Mouse (Mus musculus) layer of hippocampus, adult 2 months (tissue): Measurements from ENCODE around the gene Hoxa4. TPM values are rescaled to one million over a fixed set of nuclear protein-coding genes. Genes with fewer than 3 reads are reported as not detected.

Source experiments
- DNase-seq, 2 experiments: peaks; one replicate each; pipeline ENCODE4 v3.0.0; 2022; ENCODE audit warnings: low spot score in 2 of 2
- H3K27ac ChIP-seq: fragments of 200-600 bp; 2 replicates; pipeline ENCODE4 v1.8.1; 2022
- H3K4me3 ChIP-seq: fragments of 200-600 bp; 2 replicates; pipeline ENCODE4 v1.8.1; 2022; ENCODE audit warnings: mild to moderate bottlenecking
- CTCF ChIP-seq: fragments of 200-600 bp; conservative IDR thresholded peaks from 2 replicates; pipeline ENCODE4 v1.8.1; 2022; ENCODE audit warnings: antibody characterized with exemption, mild to moderate bottlenecking, moderate library complexity
- total RNA-seq, 2 experiments: library from RNA; stranded (reverse); gene quantifications; 2 replicates each; pipeline ENCODE4 v1.2.3; 2021

Hoxa4 gene
- total RNA-seq, 2 experiments from 2014 or later, result not detected

- DNase-seq, result no peak
- H3K27ac ChIP-seq, result no peak overlapping the region
- no peak for TF ChIP-seq CTCF
- no peak overlapping the region for H3K4me3 ChIP-seq
Observed at GRCm38 (mm10) chr6:52183311-52184080, 8.1 kb downstream of the Hoxa4 start.

GRCm38 (mm10) chr6:52182793-52183192, 8.8 kb downstream of the Hoxa4 start:
- no peak overlapping the region for H3K27ac ChIP-seq
- H3K4me3 ChIP-seq, result no peak overlapping the region
- no peak for TF ChIP-seq CTCF
- no peak for DNase-seq

GRCm38 (mm10) chr6:52182030-52182429, 9.5 kb downstream of the Hoxa4 start:
- no peak overlapping the region for H3K4me3 ChIP-seq
- no peak for DNase-seq
- TF ChIP-seq CTCF, result no peak
- no peak overlapping the region for H3K27ac ChIP-seq

- DNase-seq, result no peak
- TF ChIP-seq CTCF, result no peak
- Histone ChIP-seq H3K27ac (no peak overlapping the region), H3K4me3 (no peak overlapping the region)
Observed at GRCm38 (mm10) chr6:52180726-52181125, 10.8 kb downstream of the Hoxa4 start.

GRCm38 (mm10) chr6:52180213-52180710, 11.3 kb downstream of the Hoxa4 start:
- H3K27ac ChIP-seq, result no peak overlapping the region
- no peak for TF ChIP-seq CTCF
- no peak for DNase-seq
- no peak overlapping the region for H3K4me3 ChIP-seq

- Histone ChIP-seq H3K4me3 (no peak overlapping the region), H3K27ac (no peak overlapping the region)
- no peak for DNase-seq
- no peak for TF ChIP-seq CTCF
Observed at GRCm38 (mm10) chr6:52179690-52180089, 11.9 kb downstream of the Hoxa4 start.

GRCm38 (mm10) chr6:52178918-52179665, 12.5 kb downstream of the Hoxa4 start:
- no peak overlapping the region for H3K4me3 ChIP-seq
- no peak for TF ChIP-seq CTCF
- H3K27ac ChIP-seq, result no peak overlapping the region
- no peak for DNase-seq

- H3K27ac ChIP-seq, result no peak overlapping the region
- no peak overlapping the region for H3K4me3 ChIP-seq
- no peak for TF ChIP-seq CTCF
- no peak for DNase-seq
Observed at GRCm38 (mm10) chr6:52177806-52178205, 13.7 kb downstream of the Hoxa4 start.

- H3K4me3 ChIP-seq, result no peak within 1 kb of the TSS
- H3K27ac ChIP-seq, result no peak within 1 kb of the TSS
- DNase-seq, result no peak
- no peak for TF ChIP-seq CTCF
Observed at GRCm38 (mm10) chr6:52177061-52177735, 14.4 kb downstream of the Hoxa4 start, which contains the start of gene 5730596B20Rik. Gene 5730596B20Rik (plus strand): TSS chr6:52177498.

GRCm38 (mm10) chr6:52176391-52176790, 15.2 kb downstream of the Hoxa4 start:
- H3K4me3 ChIP-seq, result no peak overlapping the region
- no peak overlapping the region for H3K27ac ChIP-seq
- TF ChIP-seq CTCF, result no peak
- no peak for DNase-seq

- TF ChIP-seq CTCF, result no peak
- DNase-seq, result no peak
- H3K4me3 ChIP-seq, result no peak overlapping the region
- no peak overlapping the region for H3K27ac ChIP-seq
Observed at GRCm38 (mm10) chr6:52175864-52176263, 15.7 kb downstream of the Hoxa4 start.

- TF ChIP-seq CTCF, result no peak
- Histone ChIP-seq H3K4me3 (no peak overlapping the region), H3K27ac (no peak overlapping the region)
- no peak for DNase-seq
Observed at GRCm38 (mm10) chr6:52174968-52175751, 16.4 kb downstream of the Hoxa4 start.
